Mouse (Mus musculus): ENCODE results near the gene Arrdc5.

Gene Arrdc5

GRCm38 (mm10) chr17:56256239-56256881 lies 43.7 kb downstream of the Arrdc5 start, which contains the start of gene Fem1a:
Gene Fem1a (plus strand): TSS chr17:56256810.
- peak; percentile 98 for DNase-seq (ENCODE audit: low read depth, low spot score)

GRCm38 (mm10) chr17:56255863-56256238 lies 44.2 kb downstream of the Arrdc5 start:
- peak; percentile 98 for DNase-seq (ENCODE audit: low read depth, low spot score)

- no peak for DNase-seq (ENCODE audit: low read depth, low spot score)
These were observed 44.7 kb downstream of the Arrdc5 start for GRCm38 (mm10) chr17:56255429-56255828.

- no peak for DNase-seq (ENCODE audit: low read depth, low spot score)
These were observed 45.4 kb downstream of the Arrdc5 start for GRCm38 (mm10) chr17:56254695-56255094.

GRCm38 (mm10) chr17:56251136-56251829 lies 48.8 kb downstream of the Arrdc5 start:
- DNase-seq (ENCODE audit: low read depth, low spot score) = peak; percentile 21

- no peak for DNase-seq (ENCODE audit: low read depth, low spot score)
These were observed 54.5 kb downstream of the Arrdc5 start for GRCm38 (mm10) chr17:56245608-56246007.

All from skeletal muscle tissue, adult 2 months (tissue).